Mouse (Mus musculus) liver, postnatal 0 days (tissue): ENCODE measurements at regions not wholly inside any gene's neighbourhood (a gene's known extent, or its start where the extent isn't known, plus 50 kb on each side); places are given as distances from the start of the nearest gene placed in this dataset.
A peak's percentile ranks its signal among the peaks of the same experiment; 100 is the strongest.

Experiments used
- ATAC-seq: fragments of 200-750 bp; cut with Nextera tagmentation; 2 replicates; pipeline ENCODE4 v1.8.0; 2017; ENCODE audit warnings: mild to moderate bottlenecking, moderate library complexity
- DNase-seq: peaks from one replicate; pipeline ENCODE4 v3.0.0-alpha.2; 2016
- H3K27ac ChIP-seq: fragments of 300-500 bp; sonication (generic); 2 replicates; pipeline ENCODE4 v1.5.1; 2014; ENCODE audit warnings: antibody characterized with exemption, moderate library complexity, mild to moderate bottlenecking, low read depth
- H3K27me3 ChIP-seq: fragments of 300-500 bp; sonication (generic); 2 replicates; pipeline ENCODE4 v1.6.1; 2014; ENCODE audit warnings: low read length, control low read depth, mixed read lengths; ENCODE audit not compliant: insufficient read depth
- H3K36me3 ChIP-seq: fragments of 300-500 bp; sonication (generic); replicated peaks from 2 replicates; pipeline ENCODE4 v1.6.1; 2014; ENCODE audit warnings: mild to moderate bottlenecking, control low read depth, low read length, moderate library complexity, mixed read lengths; ENCODE audit not compliant: insufficient read depth
- H3K4me1 ChIP-seq: fragments of 300-500 bp; sonication (generic); 2 replicates; pipeline ENCODE4 v1.6.1; 2014; ENCODE audit warnings: antibody characterized with exemption, mild to moderate bottlenecking, control low read depth; ENCODE audit not compliant: insufficient read depth
- H3K4me2 ChIP-seq: fragments of 300-500 bp; sonication (generic); 2 replicates; pipeline ENCODE4 v1.6.1; 2014; ENCODE audit warnings: low read depth, mild to moderate bottlenecking, low read length, moderate library complexity, mixed read lengths
- H3K4me3 ChIP-seq: fragments of 300-500 bp; sonication (generic); 2 replicates; pipeline ENCODE4 v1.5.1; 2014; ENCODE audit warnings: low read depth, low read length
- H3K9ac ChIP-seq: fragments of 300-500 bp; sonication (generic); replicated peaks from 2 replicates; pipeline ENCODE4 v1.6.1; 2014; ENCODE audit warnings: mild to moderate bottlenecking, moderate library complexity
- H3K9me3 ChIP-seq: fragments of 300-500 bp; sonication (generic); 2 replicates; pipeline ENCODE4 v1.6.1; 2016; ENCODE audit warnings: mild to moderate bottlenecking, control low read depth, low read length, mixed read lengths
- CTCF ChIP-seq: sonication (generic); IDR thresholded peaks from 2 replicates; pipeline ENCODE4 v1.5.1; 2016; ENCODE audit warnings: antibody characterized with exemption, low read depth
- EP300 ChIP-seq: IDR thresholded peaks from 2 replicates; pipeline ENCODE4 v1.6.1; 2016; ENCODE audit warnings: antibody characterized with exemption, low read depth, mild to moderate bottlenecking
- WGBS: fragments of 180-500 bp; shearing (Covaris S2); extraction: QIAGEN DNeasy Blood & Tissue Kit; methylation state at CpG from one replicate; pipeline ENCODE4 v1.1.7; 2014; ENCODE audit not compliant: insufficient replicate concordance; 5-methylcytosine and 5-hydroxymethylcytosine counted together

DNA sequence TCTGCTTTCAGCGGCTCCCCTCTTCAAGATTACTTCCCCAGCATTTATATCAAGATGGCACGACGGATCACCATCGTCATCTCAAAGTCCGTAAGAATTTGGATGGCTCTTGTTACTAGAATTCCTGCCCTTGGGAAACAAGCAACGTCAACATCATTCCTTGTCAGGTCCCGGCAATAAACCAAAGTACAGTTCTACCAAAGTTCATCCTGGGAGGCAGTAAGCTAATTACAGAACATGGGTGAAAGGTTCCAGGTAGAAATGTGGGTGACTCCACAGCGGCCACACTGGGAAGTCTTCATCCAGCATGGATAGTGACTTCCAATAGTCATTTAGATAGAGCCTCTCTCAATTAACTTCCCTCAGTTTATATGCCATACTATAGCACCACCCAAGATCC is 110.6 kb downstream of the Gm826 start:
- 78% methylated on average over 8 of the region's 8 CpGs for WGBS
- no peak overlapping the region for H3K9ac ChIP-seq
- H3K4me1 ChIP-seq, result no peaks in the 10 kb centered on the region
- H3K27me3 ChIP-seq, result no peaks in the 10 kb centered on the region
- TF ChIP-seq EP300, result no peak
- no peak for TF ChIP-seq CTCF
- H3K9me3 ChIP-seq, result no peaks in the 10 kb centered on the region
- no peak for DNase-seq
- no peak overlapping the region for H3K4me3 ChIP-seq
- no peak overlapping the region for H3K4me2 ChIP-seq
- H3K36me3 ChIP-seq, result no peaks in the 10 kb centered on the region
- H3K27ac ChIP-seq, result no peak overlapping the region
- no peak for ATAC-seq

DNA sequence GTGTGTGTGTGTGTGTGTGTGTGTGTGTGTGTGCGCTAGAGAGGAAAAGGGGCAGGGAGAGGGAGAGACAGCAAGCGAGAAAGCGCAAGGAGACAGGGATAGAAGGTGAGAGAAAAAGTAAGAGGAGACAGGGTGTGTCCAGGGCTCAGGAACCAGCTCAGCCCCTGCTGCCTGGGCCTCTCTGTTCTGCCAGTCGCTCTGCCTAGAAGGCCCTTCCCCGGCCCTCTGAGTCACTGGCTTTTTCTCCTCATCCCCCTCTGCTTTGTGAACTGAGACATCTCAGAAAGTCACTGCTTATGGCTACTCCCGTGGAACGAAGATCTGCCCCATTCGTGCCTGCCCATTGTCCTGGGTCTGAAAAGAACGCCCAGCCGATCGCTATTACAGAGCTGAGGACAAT is 112.2 kb downstream of the Gm826 start:
- Histone ChIP-seq H3K9me3 (no peaks in the 10 kb centered on the region), H3K27me3 (no peaks in the 10 kb centered on the region), H3K4me2 (no peak overlapping the region), H3K9ac (no peak overlapping the region), H3K4me3 (no peak overlapping the region), H3K4me1 (no peaks in the 10 kb centered on the region), H3K36me3 (no peaks in the 10 kb centered on the region), H3K27ac (no peak overlapping the region)
- no peak for ATAC-seq
- TF ChIP-seq CTCF (no peak), EP300 (no peak)
- 78% methylated on average over 10 of the region's 11 CpGs for WGBS
- no peak for DNase-seq

DNA sequence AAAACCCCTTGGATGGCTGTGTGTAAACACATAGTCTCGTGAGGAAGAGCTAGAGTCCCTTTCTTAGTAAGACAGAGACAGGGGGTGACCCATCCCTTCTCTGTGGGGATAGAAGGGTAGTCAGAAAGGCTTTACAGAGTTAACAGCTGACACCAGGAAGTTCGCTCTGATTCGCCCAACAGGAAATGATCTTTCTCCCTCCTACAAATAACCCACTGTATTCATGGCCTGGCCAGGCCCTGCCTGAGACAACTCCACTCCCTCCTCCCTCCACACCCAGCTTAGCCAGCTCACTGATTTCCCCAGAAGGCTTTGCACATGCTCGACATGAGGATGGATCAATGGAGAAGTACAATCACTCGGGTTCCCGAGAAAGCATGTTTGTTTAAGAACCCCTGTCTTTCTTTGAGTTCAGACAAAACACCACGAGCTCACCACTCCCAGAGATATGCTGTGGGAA is 113.4 kb downstream of the Gm826 start:
- H3K4me2 ChIP-seq, result no peak overlapping the region
- no peak overlapping the region for H3K27ac ChIP-seq
- 20% methylated on average over 7 of the region's 7 CpGs for WGBS
- DNase-seq (no peak), ATAC-seq (no peak)
- no peak overlapping the region for H3K4me3 ChIP-seq
- no peaks in the 10 kb centered on the region for H3K27me3 ChIP-seq
- H3K9me3 ChIP-seq, result no peaks in the 10 kb centered on the region
- no peak for TF ChIP-seq CTCF
- no peak for TF ChIP-seq EP300
- no peak overlapping the region for H3K9ac ChIP-seq
- no peaks in the 10 kb centered on the region for H3K36me3 ChIP-seq
- no peaks in the 10 kb centered on the region for H3K4me1 ChIP-seq

DNA sequence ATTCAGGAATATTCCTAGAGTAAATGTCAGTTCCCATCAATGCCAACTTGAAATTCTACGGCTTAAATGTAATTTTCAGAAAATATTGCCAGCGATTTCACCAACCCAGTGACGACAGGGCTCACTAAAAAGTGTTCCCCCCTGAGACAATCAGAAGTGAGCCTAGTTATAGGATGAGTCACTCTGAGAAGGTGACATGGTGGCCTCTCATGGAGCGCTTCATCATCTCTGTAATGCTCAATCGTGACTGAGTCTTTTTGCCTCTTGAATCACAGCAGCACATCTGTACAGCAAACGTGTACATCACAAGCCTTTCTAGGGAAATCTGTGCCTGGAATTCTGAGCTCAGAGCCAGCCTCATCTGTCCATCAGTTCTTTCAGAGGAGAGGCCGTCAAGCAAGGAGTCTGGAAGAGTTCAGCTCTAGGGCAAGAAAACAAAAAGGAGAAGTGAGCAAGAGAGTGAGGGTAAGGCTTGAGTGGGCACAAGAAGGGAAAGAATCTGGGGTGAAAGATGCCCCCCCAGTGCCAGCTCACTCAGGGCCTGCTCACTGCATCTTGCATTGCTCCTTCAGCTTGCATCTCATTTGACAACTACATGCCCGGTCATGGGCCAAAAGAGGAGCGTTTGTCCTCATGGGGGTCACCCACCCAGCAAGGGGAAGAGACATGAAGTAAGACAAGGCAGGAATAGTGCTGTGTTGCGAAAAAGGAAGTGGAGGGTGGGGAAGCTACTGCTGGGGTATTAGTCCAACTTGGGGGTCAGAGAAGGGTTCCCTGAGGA is 119.7 kb downstream of the Gm826 start:
- Histone ChIP-seq H3K9ac (no peak overlapping the region), H3K4me3 (no peak overlapping the region), H3K9me3 (no peaks in the 10 kb centered on the region), H3K4me2 (no peak overlapping the region), H3K27me3 (no peaks in the 10 kb centered on the region), H3K4me1 (no peaks in the 10 kb centered on the region), H3K36me3 (no peaks in the 10 kb centered on the region), H3K27ac (no peak overlapping the region; the same call in 1 of the 2 replicates)
- ATAC-seq (peak; percentile 23; the same call in 1 of the 2 replicates), DNase-seq (no peak)
- 60% methylated on average over 10 of the region's 10 CpGs for WGBS
- TF ChIP-seq EP300 (no peak), CTCF (no peak)

DNA sequence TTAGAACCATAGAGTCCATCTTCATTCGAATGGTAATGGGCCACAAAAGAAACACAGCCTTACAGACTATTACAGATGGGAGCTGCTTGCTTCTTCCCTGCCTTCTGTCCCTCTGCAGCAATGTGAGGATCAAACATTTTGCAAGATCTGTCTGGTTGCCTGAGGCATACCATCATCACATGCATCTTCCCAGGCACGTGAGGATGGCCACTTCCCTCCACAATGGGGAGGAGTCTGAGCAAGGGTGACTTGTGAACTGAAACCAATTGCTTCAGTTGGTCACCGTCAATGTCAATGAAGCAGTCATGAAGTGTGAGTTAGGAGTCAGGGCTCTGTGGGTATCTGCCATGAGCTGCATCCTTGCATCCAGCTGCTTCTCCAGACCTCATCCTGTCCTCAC is 123.5 kb downstream of the Gm826 start:
- no peaks in the 10 kb centered on the region for H3K27me3 ChIP-seq
- H3K9me3 ChIP-seq, result no peaks in the 10 kb centered on the region
- ATAC-seq, result peak; percentile 20; the same call in 1 of the 2 replicates
- H3K4me1 ChIP-seq, result 0 out of 2 replicates have a peak, but pooled peaks cover 3% of the 10 kb centered on the region
- no peak for DNase-seq
- WGBS, result 47% methylated on average over 3 of the region's 3 CpGs
- TF ChIP-seq EP300 (no peak), CTCF (no peak)
- H3K36me3 ChIP-seq, result no peaks in the 10 kb centered on the region
- H3K27ac ChIP-seq, result no peak overlapping the region
- no peak overlapping the region for H3K9ac ChIP-seq
- no peak overlapping the region for H3K4me2 ChIP-seq
- H3K4me3 ChIP-seq, result no peak overlapping the region

DNA sequence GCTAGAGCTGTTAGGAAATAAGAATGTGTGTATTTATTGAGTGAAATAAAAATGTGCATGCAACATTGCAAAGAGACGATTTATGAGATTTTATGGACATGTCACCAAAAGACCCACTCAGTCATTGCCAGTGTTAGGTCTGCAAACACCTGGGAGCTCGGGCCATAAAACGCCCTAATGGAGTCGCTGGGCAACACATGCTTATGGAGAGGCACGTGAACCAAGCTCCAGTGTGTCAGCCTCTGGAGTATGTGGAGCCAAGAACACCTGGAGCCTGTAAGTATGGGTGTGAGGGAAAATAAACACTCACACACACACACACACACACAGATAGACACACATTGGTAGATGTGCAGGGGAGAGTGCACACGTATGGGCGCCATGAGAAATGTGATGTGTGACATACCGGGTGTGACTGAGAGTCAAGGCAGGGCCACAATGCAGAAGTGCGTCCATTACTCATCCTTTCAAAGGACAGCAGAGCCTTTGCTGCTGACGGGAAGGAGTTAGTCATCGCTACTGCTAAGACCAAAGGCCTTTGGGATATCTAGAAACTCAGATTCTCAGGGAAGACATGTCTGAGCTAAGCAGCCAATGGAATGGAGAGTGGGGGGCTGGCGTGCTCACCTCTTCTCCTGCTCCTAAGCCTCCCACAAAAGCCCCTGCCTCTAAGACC is 124.2 kb downstream of the Gm826 start:
- no peaks in the 10 kb centered on the region for H3K36me3 ChIP-seq
- H3K9ac ChIP-seq, result no peak overlapping the region
- H3K27me3 ChIP-seq, result no peaks in the 10 kb centered on the region
- no peak overlapping the region for H3K4me3 ChIP-seq
- ATAC-seq (peak; percentile 40; the same call in 1 of the 2 replicates), DNase-seq (no peak)
- H3K4me1 ChIP-seq, result 0 out of 2 replicates have a peak, but pooled peaks cover 3% of the 10 kb centered on the region
- no peak overlapping the region for H3K4me2 ChIP-seq
- no peaks in the 10 kb centered on the region for H3K9me3 ChIP-seq
- 78% methylated on average over 12 of the region's 12 CpGs for WGBS
- no peak overlapping the region for H3K27ac ChIP-seq
- TF ChIP-seq CTCF (no peak), EP300 (no peak)
